Comparison of ENCODE assay signal across 8 mouse cellular contexts in genomic region chr8:129263211-129263927, GRCm38 (mm10). TPM values are rescaled to one million over a fixed set of nuclear protein-coding genes. Genes with fewer than 3 reads are reported as not detected.
A peak's percentile ranks its signal among the peaks of the same experiment; 100 is the strongest.
DNase-seq lines count a peak whose midpoint lies in the region; ATAC-seq and TF ChIP-seq lines count a peak whose summit lies in the region.
"Not testable (repeated sequence)": the region's sequence is repeated elsewhere in the genome, so short reads cannot be mapped to it uniquely, and the experiment has no call there.

No protein-coding gene starts in this region.

- not testable (repeated sequence) for TF ChIP-seq CTCF in Patski (IDR thresholded peaks at IDR 0.05)

- peak overlapping the region; percentile 55 for H3K4me3 ChIP-seq in hindbrain, embryonic 13.5 days

- CTCF ChIA-PET in Patski (lab: Charles Lee): not testable (repeated sequence)

- H3K9me3 ChIP-seq in hindbrain, embryonic 13.5 days: not testable (repeated sequence)

- not testable (repeated sequence) for DNase-seq in Patski (ENCODE audit: low read depth, low spot score)
- DNase-seq in cerebellum, postnatal 14 days: peak; percentile 80 to 81
- DNase-seq in frontal cortex, postnatal 14 days (ENCODE audit: low spot score in 2 of 2): peak; percentile 77
- peak; percentile 62 to 65 for DNase-seq in layer of hippocampus, postnatal 25 days (ENCODE audit: extremely low spot score in 1 of 2, low spot score in 1 of 2)
- DNase-seq in lung, postnatal 14 days: peak; percentile 76
- DNase-seq in ovary, postnatal 36 days (ENCODE audit: low spot score): peak; percentile 73
- peak; percentile 81 for DNase-seq in thymus, postnatal 25 days

- H3K4me1 ChIP-seq in hindbrain, embryonic 13.5 days (replicated peaks): not testable (repeated sequence)

- peak overlapping the region; percentile 74 for H3K9ac ChIP-seq in hindbrain, embryonic 13.5 days

- in situ Hi-C loops in Patski (cut with MboI; ENCODE audit: low pct_unique_long_range_greater_than_20kb): not testable (repeated sequence)

- under 1% methylated on average over 24 of the region's 24 CpGs for WGBS in hindbrain, embryonic 13.5 days

- POLR2A ChIA-PET in Patski (lab: Charles Lee): not testable (repeated sequence)

- peak; percentile 94 for ATAC-seq in Patski
- ATAC-seq in hindbrain, embryonic 13.5 days (ENCODE audit: low FRiP score): peak; percentile 99

- peaks cover 12% of the 10 kb centered on the region for H3K36me3 ChIP-seq in hindbrain, embryonic 13.5 days

- H3K4me2 ChIP-seq in hindbrain, embryonic 13.5 days: peak overlapping the region; percentile 67

- H3K27me3 ChIP-seq in Patski; hindbrain, embryonic 13.5 days: not testable (repeated sequence)

- peak overlapping the region; percentile 70 for H3K27ac ChIP-seq in hindbrain, embryonic 13.5 days

RNA-seq across cellular contexts. Expression of gene 2610044O15Rik8, which starts 29.2 kb away (rescaled TPM):
- polyA plus RNA-seq in Patski (2021): 21.3 TPM
- 23.2 and 26.5 TPM in 2 replicates for polyA plus RNA-seq in hindbrain, embryonic 13.5 days (2015; fragmentation: Nextera tagmentation; extraction: Ambion mirVana)
- 10 to 100 TPM; 21.2 to 22.1 TPM for total RNA-seq in layer of hippocampus, postnatal 25 days (2021)
